Mouse (Mus musculus): ENCODE results near the gene Banf1. TPM values are rescaled to one million over a fixed set of nuclear protein-coding genes. Genes with fewer than 3 reads are reported as not detected.

Banf1 gene
- polyA plus RNA-seq (2014; fragmentation: Nextera tagmentation; extraction: Ambion mirVana), result 601 and 643 TPM in 2 replicates

DNA sequence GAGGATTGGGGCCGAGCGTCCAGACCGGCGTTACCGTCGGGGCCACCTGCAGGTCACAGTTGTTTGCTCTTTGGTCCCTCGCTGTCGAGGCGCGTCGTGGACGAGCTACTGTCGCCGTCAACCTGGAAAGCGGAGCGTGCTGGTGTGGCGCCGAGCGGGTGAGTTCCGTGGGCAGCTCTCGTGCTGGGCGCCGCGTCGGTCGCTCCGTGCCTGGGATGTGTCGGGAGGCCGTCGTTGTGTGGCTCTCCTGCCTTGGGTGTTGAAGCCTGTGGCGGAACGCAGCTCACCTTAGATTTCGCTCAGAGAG is at the start of gene Banf1:
Gene Banf1 (minus strand): TSS at position 116 of the 307 bp plus-strand sequence.
- Histone ChIP-seq H3K9ac (ENCODE audit: low read depth, low read length) (peak within 1 kb of the TSS; percentile 96), H3K4me2 (peak within 1 kb of the TSS; percentile 98), H3K4me1 (replicated peaks; ENCODE audit: control insufficient read depth, insufficient read depth, low read length) (peaks cover 17% of the 10 kb centered on the region), H3K27ac (ENCODE audit: low read depth, low read length) (peak within 1 kb of the TSS; percentile 92), H3K27me3 (replicated peaks; ENCODE audit: control insufficient read depth, insufficient read depth, low read length) (no peaks in the 10 kb centered on the region), H3K36me3 (ENCODE audit: control insufficient read depth, insufficient read depth, low read length) (peaks cover 47% of the 10 kb centered on the region), H3K4me3 (ENCODE audit: low read depth, low read length) (peak within 1 kb of the TSS; percentile 88), H3K9me3 (ENCODE audit: control insufficient read depth, low read length) (no peaks in the 10 kb centered on the region)
- DNase-seq (ENCODE audit: low spot score) (no peak), ATAC-seq (replicated peaks; ENCODE audit: low FRiP score) (no peak)
- WGBS, result under 1% methylated on average over 33 of the region's 33 CpGs

DNA sequence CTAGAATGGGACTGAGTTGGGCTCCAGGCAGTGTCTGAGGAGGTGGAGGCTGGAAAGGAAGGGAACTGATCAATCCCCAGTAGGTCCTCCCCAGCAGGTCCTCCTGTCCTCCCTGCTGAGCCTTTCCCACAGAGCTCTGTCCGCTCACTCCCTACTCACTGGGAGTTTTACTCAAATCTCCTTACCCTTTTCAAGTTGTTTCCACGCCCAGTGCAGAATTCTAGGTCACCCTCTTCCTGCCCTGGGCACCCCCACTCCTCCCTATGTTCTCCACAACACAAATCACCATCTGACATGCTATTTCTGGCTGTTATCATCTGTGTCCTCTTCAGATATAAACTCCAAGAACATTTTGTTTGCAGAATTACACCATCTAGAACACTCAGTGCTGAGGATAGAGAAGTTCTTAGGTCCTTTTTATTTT is 47.6 kb upstream of the Banf1 start:
- Histone ChIP-seq H3K4me1 (replicated peaks; ENCODE audit: control insufficient read depth, insufficient read depth, low read length) (peaks cover 6% of the 10 kb centered on the region; the same call in 1 of the 2 replicates), H3K4me3 (ENCODE audit: low read depth, low read length) (no peak overlapping the region), H3K36me3 (ENCODE audit: control insufficient read depth, insufficient read depth, low read length) (no peaks in the 10 kb centered on the region), H3K27ac (ENCODE audit: low read depth, low read length) (no peak overlapping the region), H3K27me3 (replicated peaks; ENCODE audit: control insufficient read depth, insufficient read depth, low read length) (no peaks in the 10 kb centered on the region), H3K9me3 (ENCODE audit: control insufficient read depth, low read length) (no peaks in the 10 kb centered on the region), H3K4me2 (no peak overlapping the region), H3K9ac (ENCODE audit: low read depth, low read length) (no peak overlapping the region)
- ATAC-seq (replicated peaks; ENCODE audit: low FRiP score) (no peak), DNase-seq (ENCODE audit: low spot score) (no peak)
- 57% methylated on average over 2 of the region's 2 CpGs for WGBS

DNA sequence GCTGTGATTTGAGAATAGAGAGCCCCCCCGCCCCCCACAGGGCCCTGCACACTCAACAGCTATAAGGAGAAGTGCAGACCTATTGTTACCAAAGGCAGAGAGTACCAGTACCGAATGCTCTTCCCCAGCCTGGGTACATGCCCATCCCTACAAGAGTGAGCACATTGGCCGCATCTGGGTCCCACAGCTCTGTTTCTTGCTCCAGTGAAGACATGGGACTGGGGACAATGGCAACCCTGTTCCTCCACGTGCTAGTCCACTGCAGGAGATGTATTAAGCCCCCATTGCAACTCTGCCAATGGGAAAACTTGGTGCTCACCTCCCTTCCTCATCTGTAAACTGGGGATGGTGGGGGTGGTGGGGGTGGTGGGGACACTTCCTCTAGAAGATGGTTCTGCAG is 46.9 kb upstream of the Banf1 start:
- 81% methylated on average over 4 of the region's 4 CpGs for WGBS
- Histone ChIP-seq H3K4me3 (ENCODE audit: low read depth, low read length) (no peak overlapping the region), H3K36me3 (ENCODE audit: control insufficient read depth, insufficient read depth, low read length) (no peaks in the 10 kb centered on the region), H3K9me3 (ENCODE audit: control insufficient read depth, low read length) (no peaks in the 10 kb centered on the region), H3K27me3 (replicated peaks; ENCODE audit: control insufficient read depth, insufficient read depth, low read length) (no peaks in the 10 kb centered on the region), H3K4me2 (no peak overlapping the region), H3K9ac (ENCODE audit: low read depth, low read length) (no peak overlapping the region), H3K4me1 (replicated peaks; ENCODE audit: control insufficient read depth, insufficient read depth, low read length) (peaks cover 6% of the 10 kb centered on the region; the same call in 1 of the 2 replicates), H3K27ac (ENCODE audit: low read depth, low read length) (no peak overlapping the region)
- no peak for DNase-seq (ENCODE audit: low spot score)
- no peak for ATAC-seq (replicated peaks; ENCODE audit: low FRiP score)

DNA sequence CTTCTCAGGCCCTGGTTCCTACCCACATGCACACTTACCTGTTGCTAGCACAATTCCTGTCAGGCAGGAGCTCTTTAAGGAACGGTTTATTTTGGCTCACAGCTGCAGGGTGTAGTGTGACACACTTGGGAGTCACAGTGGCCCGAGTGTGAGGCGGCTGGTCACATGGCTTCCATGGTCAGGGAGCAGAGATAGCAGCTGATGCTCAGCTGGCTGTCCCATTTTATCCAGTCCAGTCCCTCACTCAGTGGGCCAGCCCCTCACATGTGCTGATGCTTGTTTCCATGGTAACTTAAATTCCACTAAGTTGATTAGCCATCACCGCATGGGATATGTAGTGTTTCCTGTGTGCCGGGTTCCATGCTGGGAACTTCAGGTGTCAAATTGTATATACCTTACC is 45.0 kb upstream of the Banf1 start:
- no peak for DNase-seq (ENCODE audit: low spot score)
- H3K27me3 ChIP-seq (replicated peaks; ENCODE audit: control insufficient read depth, insufficient read depth, low read length), result no peaks in the 10 kb centered on the region
- 76% methylated on average over 5 of the region's 5 CpGs for WGBS

DNA sequence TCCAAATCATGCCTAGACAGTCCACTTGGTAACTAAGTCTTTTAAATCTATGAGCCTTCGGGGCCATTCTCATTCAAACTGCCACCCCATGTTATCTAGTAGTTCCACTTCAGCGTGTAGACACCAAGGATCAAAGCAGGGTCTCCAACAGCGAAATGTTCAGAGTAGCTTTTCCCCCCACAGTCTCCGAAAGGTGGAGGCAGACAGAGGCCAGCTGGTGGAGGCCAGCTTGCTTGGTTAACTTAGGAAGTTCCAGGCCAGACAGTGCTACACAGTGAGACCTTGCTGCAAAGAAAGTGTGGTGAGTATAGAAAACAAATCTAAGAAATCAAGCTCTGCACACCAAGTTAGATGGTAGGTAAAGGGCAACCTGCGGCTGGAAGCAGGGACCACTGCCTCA is 43.7 kb upstream of the Banf1 start:
- Histone ChIP-seq H3K9ac (ENCODE audit: low read depth, low read length) (no peak overlapping the region), H3K36me3 (ENCODE audit: control insufficient read depth, insufficient read depth, low read length) (no peaks in the 10 kb centered on the region), H3K4me3 (ENCODE audit: low read depth, low read length) (no peak overlapping the region), H3K4me2 (no peak overlapping the region), H3K27ac (ENCODE audit: low read depth, low read length) (no peak overlapping the region), H3K9me3 (ENCODE audit: control insufficient read depth, low read length) (no peaks in the 10 kb centered on the region), H3K4me1 (replicated peaks; ENCODE audit: control insufficient read depth, insufficient read depth, low read length) (peaks cover 8% of the 10 kb centered on the region; the same call in 1 of the 2 replicates), H3K27me3 (replicated peaks; ENCODE audit: control insufficient read depth, insufficient read depth, low read length) (no peaks in the 10 kb centered on the region)
- ATAC-seq (replicated peaks; ENCODE audit: low FRiP score) (no peak), DNase-seq (ENCODE audit: low spot score) (no peak)
- WGBS, result 76% methylated on average over 5 of the region's 5 CpGs

More for the DNA sequence above, 45.0 kb upstream of the Banf1 start:
- no peak for ATAC-seq (replicated peaks; ENCODE audit: low FRiP score)
- no peak overlapping the region for H3K4me2 ChIP-seq
- H3K27ac ChIP-seq (ENCODE audit: low read depth, low read length), result no peak overlapping the region
- no peak overlapping the region for H3K4me3 ChIP-seq (ENCODE audit: low read depth, low read length)
- peaks cover 8% of the 10 kb centered on the region; the same call in 1 of the 2 replicates for H3K4me1 ChIP-seq (replicated peaks; ENCODE audit: control insufficient read depth, insufficient read depth, low read length)
- no peaks in the 10 kb centered on the region for H3K36me3 ChIP-seq (ENCODE audit: control insufficient read depth, insufficient read depth, low read length)
- no peak overlapping the region for H3K9ac ChIP-seq (ENCODE audit: low read depth, low read length)
- H3K9me3 ChIP-seq (ENCODE audit: control insufficient read depth, low read length), result no peaks in the 10 kb centered on the region

DNA sequence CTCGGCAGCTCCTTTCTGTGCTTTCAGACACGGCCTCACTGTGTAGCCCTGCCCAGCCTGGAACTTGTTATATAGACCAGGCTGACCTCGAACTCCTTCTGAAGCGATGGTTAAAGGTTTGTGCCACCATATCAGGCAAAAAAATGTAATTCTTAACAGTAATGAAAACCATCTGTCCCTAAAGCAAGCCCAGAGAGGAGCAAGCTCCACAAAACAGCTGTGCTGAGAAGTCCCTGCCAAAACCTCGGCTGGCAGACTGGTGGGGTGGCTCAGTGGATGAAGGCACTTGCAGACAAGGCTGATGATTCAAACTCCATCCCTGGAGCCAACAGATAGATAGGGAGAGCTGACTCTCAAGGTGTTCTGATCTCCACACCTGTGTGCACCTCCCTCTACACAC is 42.1 kb upstream of the Banf1 start:
- DNase-seq (ENCODE audit: low spot score) (no peak), ATAC-seq (replicated peaks; ENCODE audit: low FRiP score) (no peak)
- Histone ChIP-seq H3K9me3 (ENCODE audit: control insufficient read depth, low read length) (no peaks in the 10 kb centered on the region), H3K4me2 (no peak overlapping the region), H3K27ac (ENCODE audit: low read depth, low read length) (no peak overlapping the region), H3K9ac (ENCODE audit: low read depth, low read length) (no peak overlapping the region), H3K4me3 (ENCODE audit: low read depth, low read length) (no peak overlapping the region), H3K4me1 (replicated peaks; ENCODE audit: control insufficient read depth, insufficient read depth, low read length) (0 out of 2 replicates have a peak, but pooled peaks cover 3% of the 10 kb centered on the region), H3K27me3 (replicated peaks; ENCODE audit: control insufficient read depth, insufficient read depth, low read length) (no peaks in the 10 kb centered on the region), H3K36me3 (ENCODE audit: control insufficient read depth, insufficient read depth, low read length) (no peaks in the 10 kb centered on the region)
- 84% methylated on average over 5 of the region's 5 CpGs for WGBS

DNA sequence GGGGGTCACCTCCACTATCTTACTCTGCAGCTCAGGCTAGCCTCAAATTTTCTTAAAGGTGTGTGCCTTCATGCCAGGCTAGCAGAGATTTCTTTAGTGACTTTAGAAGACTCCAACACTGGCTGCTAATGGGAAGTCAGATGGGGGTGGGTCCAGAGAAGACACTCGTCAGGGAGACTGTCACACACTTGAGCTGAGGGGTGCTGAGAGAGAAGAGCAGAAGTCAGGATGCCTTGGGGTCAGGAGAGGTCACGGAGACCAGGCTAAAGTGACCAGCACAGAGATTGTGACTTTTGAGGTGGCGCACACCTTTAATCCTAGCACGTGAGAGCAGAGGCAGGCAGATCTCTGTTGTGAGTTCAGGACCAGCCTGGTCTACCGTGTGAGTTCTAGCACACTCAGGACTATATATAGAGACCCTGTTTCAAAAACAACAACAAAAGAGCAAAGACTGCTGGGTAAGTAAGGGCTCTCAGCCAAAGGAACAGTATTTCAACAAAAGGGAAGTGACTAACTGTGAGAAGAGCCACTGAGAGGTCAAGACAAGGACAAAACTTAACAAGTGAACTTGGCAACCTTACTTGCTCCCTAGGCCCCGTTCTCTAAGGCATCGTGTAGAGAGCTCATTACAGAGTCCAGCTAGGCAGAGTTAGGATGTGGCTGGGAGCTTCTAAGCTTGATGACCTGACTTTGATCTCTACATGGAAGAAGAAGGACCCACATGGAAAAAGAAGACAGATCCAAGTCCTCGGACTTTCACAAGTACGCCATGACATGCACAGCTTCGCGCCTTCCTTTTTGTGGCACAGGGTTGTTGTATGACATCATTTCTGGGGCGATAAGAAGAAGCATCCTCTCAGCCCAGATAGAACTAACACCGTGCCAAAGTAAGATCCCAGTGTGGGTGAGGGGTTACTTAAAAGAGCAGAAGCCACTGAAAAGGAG is 41.4 kb upstream of the Banf1 start:
- WGBS, result 87% methylated on average over 13 of the region's 13 CpGs
- H3K4me3 ChIP-seq (ENCODE audit: low read depth, low read length), result peak overlapping the region; percentile 54
- no peak for ATAC-seq (replicated peaks; ENCODE audit: low FRiP score)
- no peak overlapping the region for H3K27ac ChIP-seq (ENCODE audit: low read depth, low read length)
- no peaks in the 10 kb centered on the region for H3K9me3 ChIP-seq (ENCODE audit: control insufficient read depth, low read length)
- H3K36me3 ChIP-seq (ENCODE audit: control insufficient read depth, insufficient read depth, low read length), result no peaks in the 10 kb centered on the region
- H3K4me2 ChIP-seq, result peak overlapping the region; percentile 67
- 0 out of 2 replicates have a peak, but pooled peaks cover 3% of the 10 kb centered on the region for H3K4me1 ChIP-seq (replicated peaks; ENCODE audit: control insufficient read depth, insufficient read depth, low read length)
- no peaks in the 10 kb centered on the region for H3K27me3 ChIP-seq (replicated peaks; ENCODE audit: control insufficient read depth, insufficient read depth, low read length)
- DNase-seq (ENCODE audit: low spot score), result no peak
- 0 out of 2 replicates have a peak overlapping the region, but pooled peaks have one; percentile 11 for H3K9ac ChIP-seq (ENCODE audit: low read depth, low read length)

DNA sequence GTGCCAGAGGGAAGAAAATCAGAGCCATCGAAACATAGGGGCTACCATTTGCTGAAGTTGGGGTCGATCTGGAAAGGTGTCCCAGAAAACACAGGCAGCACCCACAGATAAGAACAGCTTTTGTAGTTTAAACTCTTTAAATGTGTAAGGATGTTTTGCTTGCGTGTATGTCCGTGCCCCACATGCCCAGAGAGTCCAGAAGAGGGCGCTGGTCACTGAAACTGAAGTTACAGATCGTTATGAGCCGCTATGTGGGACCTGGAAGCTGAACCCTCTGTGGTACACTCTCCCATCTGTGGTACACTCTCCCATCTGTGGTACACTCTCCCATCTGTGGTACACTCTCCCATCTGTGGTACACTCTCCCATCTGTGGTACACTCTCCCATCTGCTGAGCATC is 40.2 kb upstream of the Banf1 start:
- Histone ChIP-seq H3K9me3 (ENCODE audit: control insufficient read depth, low read length) (no peaks in the 10 kb centered on the region), H3K27ac (ENCODE audit: low read depth, low read length) (peak overlapping the region; percentile 77), H3K4me1 (replicated peaks; ENCODE audit: control insufficient read depth, insufficient read depth, low read length) (0 out of 2 replicates have a peak, but pooled peaks cover 3% of the 10 kb centered on the region), H3K9ac (ENCODE audit: low read depth, low read length) (peak overlapping the region; percentile 62), H3K36me3 (ENCODE audit: control insufficient read depth, insufficient read depth, low read length) (no peaks in the 10 kb centered on the region), H3K4me2 (peak overlapping the region; percentile 67), H3K27me3 (replicated peaks; ENCODE audit: control insufficient read depth, insufficient read depth, low read length) (no peaks in the 10 kb centered on the region), H3K4me3 (ENCODE audit: low read depth, low read length) (peak overlapping the region; percentile 54)
- peak; percentile 74 for ATAC-seq (replicated peaks; ENCODE audit: low FRiP score)
- WGBS, result 16% methylated on average over 7 of the region's 7 CpGs
- DNase-seq (ENCODE audit: low spot score), result peak; percentile 53
